Comparison of ENCODE assay signal across 23 mouse cellular contexts in genomic region chr19:29350991-29351390, GRCm38 (mm10). TPM values are rescaled to one million over a fixed set of nuclear protein-coding genes. Genes with fewer than 3 reads are reported as not detected.
"Had no signal": no experiment of that assay in that cellular context is flagged by ENCODE, and none has a peak within 500 bp of the region (broad histone marks: within the 10 kb centered on the region; RNA-seq: fewer than 3 reads in every experiment).

No protein-coding gene starts in this region.

- H3K4me1 ChIP-seq: limb, embryonic 10.5 days; limb, embryonic 13.5 days had no signal

- DNase-seq: kidney, adult 2 months; kidney, postnatal 25 days; layer of hippocampus, adult 9-11 months; liver; lung, adult 18-20 months; midbrain, embryonic 14.5 days; thymus, adult 2 months; thymus, postnatal 14 days; thymus, postnatal 4 days had no signal

- H3K9me3 ChIP-seq: limb, embryonic 10.5 days; limb, embryonic 13.5 days; liver, embryonic 12.5 days; liver, embryonic 15.5 days had no signal

- H3K4me3 ChIP-seq: layer of hippocampus, adult 2 months; limb, embryonic 10.5 days; limb, embryonic 13.5 days; liver, embryonic 12.5 days; liver, embryonic 15.5 days had no signal

- H3K27ac ChIP-seq: kidney, postnatal 0 days; layer of hippocampus, adult 2 months; limb, embryonic 10.5 days; limb, embryonic 13.5 days; liver, embryonic 12.5 days; liver, embryonic 15.5 days; macrophage; stomach, postnatal 0 days had no signal

- H3K36me3 ChIP-seq: limb, embryonic 10.5 days; limb, embryonic 13.5 days; liver, embryonic 15.5 days had no signal

- H3K4me2 ChIP-seq: limb, embryonic 13.5 days; liver, embryonic 12.5 days; liver, embryonic 15.5 days had no signal

- H3K9ac ChIP-seq: limb, embryonic 13.5 days; liver, embryonic 12.5 days; liver, embryonic 15.5 days had no signal

- ATAC-seq: liver, embryonic 12.5 days; lung, postnatal 0 days had no signal

- H3K27me3 ChIP-seq: limb, embryonic 13.5 days; liver, embryonic 12.5 days; liver, embryonic 15.5 days had no signal

RNA-seq across cellular contexts. Expression of gene Rln1, which starts 16.5 kb away (rescaled TPM):
- polyA plus RNA-seq: kidney, embryonic 14.5 days; large intestine, adult 2 months; limb, embryonic 13.5 days; liver, embryonic 12.5 days; liver, embryonic 15.5 days; macrophage; stomach, embryonic 14.5 days; stomach, postnatal 0 days had no signal

RNA-seq across cellular contexts. Expression of gene Pdcd1lg2, which starts 59.7 kb away (rescaled TPM):
- polyA plus RNA-seq: kidney, embryonic 14.5 days; kidney, postnatal 0 days; limb, embryonic 10.5 days; limb, embryonic 13.5 days; liver, embryonic 15.5 days; midbrain, embryonic 14.5 days; neural tube, embryonic 11.5 days; neural tube, embryonic 14.5 days; stomach, embryonic 14.5 days had no signal
